In the genomic region with DNA sequence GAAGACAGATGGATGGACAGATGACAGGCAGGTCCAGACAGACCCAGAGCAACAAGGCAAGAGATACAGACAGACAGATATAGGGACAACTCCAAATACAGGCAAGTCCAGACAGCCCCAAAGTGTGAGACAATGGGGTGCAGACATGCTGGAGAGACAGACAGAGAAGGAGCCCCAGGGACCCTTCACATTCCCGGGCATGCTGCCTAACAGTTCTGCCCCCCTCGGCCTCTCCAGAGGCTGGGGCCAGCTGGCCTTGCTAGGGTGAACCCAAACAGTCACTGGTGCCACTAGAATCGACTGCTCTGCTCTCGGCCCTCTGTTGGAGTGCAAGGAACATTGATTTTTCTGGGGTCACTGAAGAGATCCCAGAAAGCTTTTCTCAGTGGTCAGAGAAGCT, we compare ENCODE assay signal across 21 mouse cellular contexts. TPM values are rescaled to one million over a fixed set of nuclear protein-coding genes. Genes with fewer than 3 reads are reported as not detected.
DNase-seq lines count a peak whose midpoint lies in the region; ATAC-seq lines count a peak whose summit lies in the region.
"Had no signal": no experiment of that assay in that cellular context is flagged by ENCODE, and none has a peak within 500 bp of the region (broad histone marks: within the 10 kb centered on the region; RNA-seq: fewer than 3 reads in every experiment).

No protein-coding gene starts in this region.

- no peak overlapping the region for H3K9ac ChIP-seq in heart, embryonic 12.5 days
- no peak overlapping the region for H3K9ac ChIP-seq in heart, embryonic 15.5 days
- no peak overlapping the region for H3K9ac ChIP-seq in lung, embryonic 16.5 days (ENCODE audit: low read length)
- H3K9ac ChIP-seq: forebrain, embryonic 13.5 days; forebrain, postnatal 0 days; hindbrain, embryonic 14.5 days had no signal

- H3K4me3 ChIP-seq in heart, embryonic 12.5 days, result no peak overlapping the region
- no peak overlapping the region for H3K4me3 ChIP-seq in heart, embryonic 15.5 days
- no peak overlapping the region for H3K4me3 ChIP-seq in lung, embryonic 16.5 days (ENCODE audit: low read length)
- H3K4me3 ChIP-seq: embryonic facial prominence, embryonic 10.5 days; forebrain, embryonic 13.5 days; hindbrain, embryonic 10.5 days had no signal

- H3K27me3 ChIP-seq in heart, embryonic 12.5 days (replicated peaks), result 0 out of 2 replicates have a peak, but pooled peaks cover 5% of the 10 kb centered on the region
- H3K27me3 ChIP-seq in heart, embryonic 15.5 days, result peaks cover 5% of the 10 kb centered on the region; the same call in 1 of the 2 replicates
- H3K27me3 ChIP-seq in lung, embryonic 16.5 days (ENCODE audit: control insufficient read depth, insufficient read depth, low read depth, low read length), result no peaks in the 10 kb centered on the region
- H3K27me3 ChIP-seq: forebrain, embryonic 13.5 days had no signal

- H3K36me3 ChIP-seq in heart, embryonic 12.5 days, result no peaks in the 10 kb centered on the region
- no peaks in the 10 kb centered on the region for H3K36me3 ChIP-seq in heart, embryonic 15.5 days
- H3K36me3 ChIP-seq in lung, embryonic 16.5 days (ENCODE audit: control insufficient read depth, insufficient read depth, low read length), result no peaks in the 10 kb centered on the region
- H3K36me3 ChIP-seq: embryonic facial prominence, embryonic 10.5 days; G1E; hindbrain, embryonic 10.5 days had no signal

- H3K27ac ChIP-seq in heart, embryonic 12.5 days (ENCODE audit: poor library complexity, severe bottlenecking), result no peak overlapping the region; the same call in 1 of the 2 replicates
- peak overlapping the region; percentile 41 for H3K27ac ChIP-seq in heart, embryonic 15.5 days
- no peak overlapping the region for H3K27ac ChIP-seq in lung, embryonic 16.5 days (ENCODE audit: low read length)
- H3K27ac ChIP-seq: embryonic facial prominence, embryonic 10.5 days; forebrain, embryonic 13.5 days; hindbrain, embryonic 10.5 days; hindbrain, embryonic 14.5 days had no signal

- no peak for ATAC-seq in heart, embryonic 12.5 days (ENCODE audit: insufficient number of reproducible peaks, low FRiP score)
- no peak for ATAC-seq in heart, embryonic 15.5 days (replicated peaks; ENCODE audit: insufficient number of reproducible peaks, insufficient read depth, low FRiP score, low read depth)
- 0 out of 2 replicates have a peak, but pooled peaks have one; percentile 10 for ATAC-seq in lung, embryonic 16.5 days (ENCODE audit: low read depth)
- ATAC-seq: CD4-positive, CD25-positive, alpha-beta regulatory T cell, adult 4 months; forebrain, embryonic 13.5 days; forebrain, postnatal 0 days had no signal

- H3K9me3 ChIP-seq in heart, embryonic 12.5 days (replicated peaks), result no peaks in the 10 kb centered on the region
- no peaks in the 10 kb centered on the region for H3K9me3 ChIP-seq in heart, embryonic 15.5 days (replicated peaks)
- no peaks in the 10 kb centered on the region for H3K9me3 ChIP-seq in lung, embryonic 16.5 days (ENCODE audit: control insufficient read depth, low read length)
- H3K9me3 ChIP-seq: embryonic facial prominence, embryonic 10.5 days; forebrain, embryonic 13.5 days; G1E; hindbrain, embryonic 10.5 days had no signal

- no peak overlapping the region for H3K4me2 ChIP-seq in heart, embryonic 12.5 days
- H3K4me2 ChIP-seq in heart, embryonic 15.5 days, result no peak overlapping the region
- H3K4me2 ChIP-seq in lung, embryonic 16.5 days (ENCODE audit: low read depth, low read length), result no peak overlapping the region
- H3K4me2 ChIP-seq: forebrain, embryonic 13.5 days; hindbrain, embryonic 14.5 days had no signal

- 42% methylated on average over 4 of the region's 4 CpGs for WGBS in heart, embryonic 12.5 days
- 26% methylated on average over 4 of the region's 4 CpGs for WGBS in heart, embryonic 15.5 days
- 39% methylated on average over 4 of the region's 4 CpGs for WGBS in lung, embryonic 16.5 days

- peak; percentile 84 for DNase-seq in heart, adult 11 months
- no peak for DNase-seq in heart, adult 8-10 months (ENCODE audit: low spot score)
- DNase-seq in lung, postnatal 36 days, result no peak
- no peak for DNase-seq in natural killer cell, adult 2 months (ENCODE audit: low spot score in 2 of 2)
- DNase-seq: adrenal gland, adult 8-10 months; adrenal gland, postnatal 36 days; B cell, adult 2 months; cerebellum, adult 2 months; forebrain, postnatal 0 days; gastrocnemius, postnatal 14 days had no signal

- H3K4me1 ChIP-seq in heart, embryonic 12.5 days (replicated peaks), result peaks cover 48% of the 10 kb centered on the region
- peaks cover 46% of the 10 kb centered on the region for H3K4me1 ChIP-seq in heart, embryonic 15.5 days (replicated peaks)
- H3K4me1 ChIP-seq in lung, embryonic 16.5 days (replicated peaks; ENCODE audit: control insufficient read depth, insufficient read depth, low read length), result peaks cover 21% of the 10 kb centered on the region

RNA-seq across cellular contexts. Expression of a gene that starts 23.8 kb away (rescaled TPM):
- polyA plus RNA-seq in heart, embryonic 12.5 days (2016; fragmentation: Nextera tagmentation; extraction: Ambion mirVana), result 0.50 and 0.56 TPM in 2 replicates
- polyA plus RNA-seq in heart, embryonic 15.5 days (2015; fragmentation: Nextera tagmentation; extraction: Ambion mirVana), result 0.39 and 0.67 TPM in 2 replicates
- under 1 TPM; 0.27 to 0.63 (median 0.48) TPM for total RNA-seq in heart, adult 8-10 months (2022)
- polyA plus RNA-seq in lung, embryonic 16.5 days (2015; fragmentation: Nextera tagmentation; extraction: Ambion mirVana), result 0.54 and 0.64 TPM in 2 replicates
- total RNA-seq: gastrocnemius, adult 18-20 months; granulocyte monocyte progenitor cell, adult 5-6 weeks had no signal
- polyA plus RNA-seq: CD4-positive, CD25-positive, alpha-beta regulatory T cell, adult 4 months; G1E had no signal

RNA-seq across cellular contexts. Expression of a gene that starts 39.3 kb away (rescaled TPM):
- 10.9 and 12.2 TPM in 2 replicates for polyA plus RNA-seq in heart, embryonic 12.5 days (2016; fragmentation: Nextera tagmentation; extraction: Ambion mirVana)
- 12.3 and 13.8 TPM in 2 replicates for polyA plus RNA-seq in heart, embryonic 15.5 days (2015; fragmentation: Nextera tagmentation; extraction: Ambion mirVana)
- 1 to 10 TPM; 4.4 to 6.6 (median 5.1) TPM for total RNA-seq in heart, adult 8-10 months (2022)
- 27.9 and 28.4 TPM in 2 replicates for polyA plus RNA-seq in lung, embryonic 16.5 days (2015; fragmentation: Nextera tagmentation; extraction: Ambion mirVana)
- total RNA-seq: granulocyte monocyte progenitor cell, adult 5-6 weeks had no signal
- polyA plus RNA-seq: G1E had no signal

RNA-seq across cellular contexts. Expression of a gene that starts 46.5 kb away (rescaled TPM):
- polyA plus RNA-seq in heart, embryonic 12.5 days (2016; fragmentation: Nextera tagmentation; extraction: Ambion mirVana), result 0.17 and 0.18 TPM in 2 replicates
- 0.18 and 0.42 TPM in 2 replicates for polyA plus RNA-seq in heart, embryonic 15.5 days (2015; fragmentation: Nextera tagmentation; extraction: Ambion mirVana)
- not detected for total RNA-seq in heart, adult 8-10 months (2022)
- 1.6 and 3.4 TPM in 2 replicates for polyA plus RNA-seq in lung, embryonic 16.5 days (2015; fragmentation: Nextera tagmentation; extraction: Ambion mirVana)
- total RNA-seq: adrenal gland, postnatal 36 days; forebrain, postnatal 0 days; granulocyte monocyte progenitor cell, adult 5-6 weeks had no signal
- polyA plus RNA-seq: CD4-positive, CD25-positive, alpha-beta regulatory T cell, adult 4 months; forebrain, embryonic 13.5 days; G1E had no signal

RNA-seq across cellular contexts. Expression of a gene that starts 46.6 kb away (rescaled TPM):
- 0.15 and 0.28 TPM in 2 replicates for polyA plus RNA-seq in heart, embryonic 12.5 days (2016; fragmentation: Nextera tagmentation; extraction: Ambion mirVana)
- 0.60 and 6.5 TPM in 2 replicates for polyA plus RNA-seq in heart, embryonic 15.5 days (2015; fragmentation: Nextera tagmentation; extraction: Ambion mirVana)
- 1 to 10 TPM; 1.5 to 3.4 (median 1.8) TPM for total RNA-seq in heart, adult 8-10 months (2022)
- polyA plus RNA-seq in lung, embryonic 16.5 days (2015; fragmentation: Nextera tagmentation; extraction: Ambion mirVana), result 0.54 and 0.84 TPM in 2 replicates
- total RNA-seq: gastrocnemius, adult 18-20 months; granulocyte monocyte progenitor cell, adult 5-6 weeks had no signal
- polyA plus RNA-seq: CD4-positive, CD25-positive, alpha-beta regulatory T cell, adult 4 months; forebrain, embryonic 13.5 days; G1E had no signal
